Mouse (Mus musculus) intestine, postnatal 0 days (tissue): ENCODE measurements around the gene Slc35f6. TPM values are rescaled to one million over a fixed set of nuclear protein-coding genes. Genes with fewer than 3 reads are reported as not detected.

Source experiments
- ATAC-seq: fragments of 200-750 bp; cut with Nextera tagmentation; 2 replicates; pipeline ENCODE4 v1.8.0; 2017; ENCODE audit warnings: mild to moderate bottlenecking, moderate TSS enrichment, moderate library complexity
- H3K27ac ChIP-seq: fragments of 300-500 bp; sonication (generic); 2 replicates; pipeline ENCODE4 v1.5.1; 2014; ENCODE audit warnings: mild to moderate bottlenecking, low read depth, low read length, moderate library complexity
- H3K27me3 ChIP-seq: fragments of 300-500 bp; sonication (generic); replicated peaks from 2 replicates; pipeline ENCODE4 v1.6.1; 2014; ENCODE audit warnings: low read length, mixed read lengths; ENCODE audit not compliant: control insufficient read depth, insufficient read depth
- H3K36me3 ChIP-seq: fragments of 300-500 bp; sonication (generic); 2 replicates; pipeline ENCODE4 v1.6.1; 2014; ENCODE audit warnings: mild to moderate bottlenecking, moderate library complexity; ENCODE audit not compliant: control insufficient read depth, insufficient read depth
- H3K4me1 ChIP-seq: fragments of 300-500 bp; sonication (generic); replicated peaks from 2 replicates; pipeline ENCODE4 v1.6.1; 2014; ENCODE audit warnings: antibody characterized with exemption, low read length, mixed read lengths; ENCODE audit not compliant: control insufficient read depth, insufficient read depth
- H3K4me2 ChIP-seq: fragments of 300-500 bp; sonication (generic); replicated peaks from 2 replicates; pipeline ENCODE4 v1.6.1; 2014; ENCODE audit warnings: low read depth, mild to moderate bottlenecking, moderate library complexity
- H3K4me3 ChIP-seq: fragments of 300-500 bp; sonication (generic); 2 replicates; pipeline ENCODE4 v1.5.1; 2014; ENCODE audit warnings: low read depth, low read length
- H3K9ac ChIP-seq: fragments of 300-500 bp; sonication (generic); 2 replicates; pipeline ENCODE4 v1.6.1; 2014; ENCODE audit warnings: mild to moderate bottlenecking, low read depth, low read length
- H3K9me3 ChIP-seq: fragments of 300-500 bp; sonication (generic); 2 replicates; pipeline ENCODE4 v1.6.1; 2016; ENCODE audit warnings: mixed run types; ENCODE audit not compliant: control insufficient read depth
- CTCF ChIP-seq: sonication (generic); IDR thresholded peaks from 2 replicates; pipeline ENCODE4 v1.5.1; 2016; ENCODE audit warnings: low read depth, mild to moderate bottlenecking, control low read depth, antibody characterized with exemption, moderate library complexity
- WGBS: fragments of 180-500 bp; shearing (Covaris S2); extraction: QIAGEN DNeasy Blood & Tissue Kit; methylation state at CpG from one replicate; pipeline ENCODE4 v1.1.7; 2014; 5-methylcytosine and 5-hydroxymethylcytosine counted together
- polyA plus RNA-seq: library from polyadenylated mRNA; unstranded; fragments of >200 nt; fragmentation: Nextera tagmentation; extraction: Ambion mirVana; gene quantifications from 2 replicates; pipeline ENCODE4 v1.2.1, GENCODE M21; 2015

The Slc35f6 gene
- polyA plus RNA-seq, 1 experiment from 2014 or later, result 71.6 TPM

DNA sequence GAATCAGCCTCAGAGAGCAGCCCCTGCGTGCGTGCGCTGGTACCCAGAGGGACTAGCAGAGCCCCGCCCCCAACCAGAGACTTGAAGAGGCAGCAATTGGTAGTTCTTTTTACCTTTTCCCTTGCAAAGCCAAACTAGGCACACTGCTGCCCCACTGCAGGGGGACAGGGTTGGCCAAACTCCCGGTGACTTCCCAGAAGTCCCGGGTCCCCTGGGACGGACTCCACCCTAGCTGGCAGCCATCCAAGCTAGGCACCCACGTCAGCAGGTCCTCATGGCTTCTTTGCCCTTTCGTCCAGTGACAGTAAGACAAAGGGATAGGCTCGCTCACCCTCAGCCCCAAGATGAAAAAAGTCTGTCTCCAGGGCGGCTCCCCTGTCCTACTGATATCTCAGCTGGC lies 29.9 kb upstream of the Slc35f6 start:
- Histone ChIP-seq H3K36me3 (no peaks in the 10 kb centered on the region; the same call in 1 of the 2 replicates), H3K27me3 (peaks cover 22% of the 10 kb centered on the region), H3K9ac (no peak overlapping the region), H3K9me3 (no peaks in the 10 kb centered on the region), H3K4me1 (peaks cover 8% of the 10 kb centered on the region; the same call in 1 of the 2 replicates), H3K4me2 (peak overlapping the region; percentile 52), H3K27ac (no peak overlapping the region), H3K4me3 (peak overlapping the region; percentile 11; the same call in 1 of the 2 replicates)
- no peak for TF ChIP-seq CTCF
- peak; percentile 28; the same call in 1 of the 2 replicates for ATAC-seq
- WGBS, result 32% methylated on average over 11 of the region's 11 CpGs

DNA sequence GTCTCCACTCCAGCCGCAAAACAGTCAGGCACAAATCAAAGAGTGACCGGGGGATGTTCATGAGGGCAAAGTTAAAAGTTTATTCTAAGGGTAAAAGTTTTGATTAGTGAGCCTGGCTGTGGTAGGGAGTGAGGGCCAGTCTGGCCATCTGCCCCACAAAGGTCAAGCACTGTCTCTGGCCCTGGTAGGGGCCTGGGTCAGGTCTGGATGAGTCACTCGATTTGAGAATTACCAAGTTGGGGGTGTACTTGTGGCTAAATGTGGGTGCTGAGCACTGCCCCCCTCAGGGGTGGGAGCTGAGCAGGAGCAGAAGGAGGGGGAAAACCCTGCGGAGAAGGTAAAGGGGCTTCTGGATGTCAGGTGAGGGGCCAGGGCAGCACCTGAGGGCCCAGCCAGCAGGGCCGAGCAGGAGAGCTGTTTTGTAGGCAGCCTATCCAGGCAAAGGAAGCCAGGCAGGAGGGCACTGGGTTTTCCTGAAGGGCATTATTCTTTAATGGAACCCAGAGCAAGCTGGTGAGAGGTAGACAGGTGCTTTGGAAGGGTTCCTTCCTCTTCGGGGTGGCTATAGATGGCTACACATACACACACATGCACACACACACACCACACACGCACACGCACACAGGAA lies 29.2 kb upstream of the Slc35f6 start:
- Histone ChIP-seq H3K36me3 (no peaks in the 10 kb centered on the region; the same call in 1 of the 2 replicates), H3K27ac (no peak overlapping the region), H3K4me1 (peaks cover 8% of the 10 kb centered on the region; the same call in 1 of the 2 replicates), H3K4me2 (peak overlapping the region; percentile 52; the same call in 1 of the 2 replicates), H3K27me3 (peaks cover 24% of the 10 kb centered on the region), H3K9me3 (no peaks in the 10 kb centered on the region), H3K9ac (no peak overlapping the region), H3K4me3 (no peak overlapping the region)
- 76% methylated on average over 8 of the region's 8 CpGs for WGBS
- no peak for ATAC-seq
- TF ChIP-seq CTCF, result no peak

GRCm38 (mm10) chr5:30619211-30619610 lies 28.5 kb upstream of the Slc35f6 start:
- H3K27ac ChIP-seq, result no peak overlapping the region
- 75% methylated on average over 2 of the region's 2 CpGs for WGBS
- H3K9me3 ChIP-seq, result no peaks in the 10 kb centered on the region
- peaks cover 8% of the 10 kb centered on the region; the same call in 1 of the 2 replicates for H3K4me1 ChIP-seq
- peaks cover 28% of the 10 kb centered on the region for H3K27me3 ChIP-seq
- no peak overlapping the region for H3K4me3 ChIP-seq
- H3K36me3 ChIP-seq, result no peaks in the 10 kb centered on the region; the same call in 1 of the 2 replicates
- TF ChIP-seq CTCF, result no peak
- H3K4me2 ChIP-seq, result no peak overlapping the region
- no peak for ATAC-seq
- H3K9ac ChIP-seq, result no peak overlapping the region

DNA sequence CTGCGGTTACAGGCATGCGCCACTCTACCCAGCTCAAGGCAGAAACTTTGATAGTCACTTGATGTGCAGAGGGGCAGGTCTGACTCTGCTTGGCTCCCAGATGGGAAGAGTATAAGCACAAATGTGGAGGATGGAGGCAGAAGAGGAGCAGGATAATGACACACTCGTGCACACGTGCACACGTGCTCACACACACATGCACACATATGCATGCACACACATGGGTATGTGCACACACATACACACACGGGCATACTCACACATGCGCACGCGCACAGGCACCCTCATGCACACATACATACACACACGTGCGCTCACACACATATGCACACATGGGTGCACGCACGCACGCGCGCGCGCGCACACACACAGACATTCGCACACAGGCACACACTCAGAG lies 27.2 kb upstream of the Slc35f6 start:
- no peak for TF ChIP-seq CTCF
- no peaks in the 10 kb centered on the region; the same call in 1 of the 2 replicates for H3K36me3 ChIP-seq
- H3K9me3 ChIP-seq, result no peaks in the 10 kb centered on the region
- H3K4me2 ChIP-seq, result no peak overlapping the region
- no peak overlapping the region for H3K4me3 ChIP-seq
- no peak overlapping the region for H3K9ac ChIP-seq
- WGBS, result 96% methylated on average over 20 of the region's 20 CpGs
- no peak for ATAC-seq
- peaks cover 4% of the 10 kb centered on the region; the same call in 1 of the 2 replicates for H3K4me1 ChIP-seq
- peaks cover 28% of the 10 kb centered on the region for H3K27me3 ChIP-seq
- H3K27ac ChIP-seq, result no peak overlapping the region

- WGBS, result 96% methylated on average over 9 of the region's 9 CpGs
- ATAC-seq, result no peak
Observed at GRCm38 (mm10) chr5:30621211-30621790, 26.4 kb upstream of the Slc35f6 start.

GRCm38 (mm10) chr5:30621844-30622176 lies 25.9 kb upstream of the Slc35f6 start:
- H3K4me2 ChIP-seq, result 0 out of 2 replicates have a peak overlapping the region, but pooled peaks have one; percentile 54
- 61% methylated on average over 22 of the region's 22 CpGs for WGBS
- peaks cover 4% of the 10 kb centered on the region; the same call in 1 of the 2 replicates for H3K4me1 ChIP-seq
- TF ChIP-seq CTCF, result no peak
- H3K27me3 ChIP-seq, result peaks cover 28% of the 10 kb centered on the region
- ATAC-seq, result no peak
- no peak overlapping the region for H3K9ac ChIP-seq
- H3K27ac ChIP-seq, result no peak overlapping the region
- no peaks in the 10 kb centered on the region for H3K9me3 ChIP-seq
- no peaks in the 10 kb centered on the region; the same call in 1 of the 2 replicates for H3K36me3 ChIP-seq
- no peak overlapping the region for H3K4me3 ChIP-seq

More at GRCm38 (mm10) chr5:30621211-30621790, 26.4 kb upstream of the Slc35f6 start:
- Histone ChIP-seq H3K9ac (no peak overlapping the region), H3K9me3 (no peaks in the 10 kb centered on the region), H3K27me3 (peaks cover 28% of the 10 kb centered on the region), H3K4me1 (peaks cover 4% of the 10 kb centered on the region; the same call in 1 of the 2 replicates), H3K27ac (no peak overlapping the region), H3K4me2 (no peak overlapping the region), H3K4me3 (no peak overlapping the region), H3K36me3 (no peaks in the 10 kb centered on the region; the same call in 1 of the 2 replicates)
- TF ChIP-seq CTCF, result no peak
